25 mouse cellular contexts compared by ENCODE assay signal in the genomic region with DNA sequence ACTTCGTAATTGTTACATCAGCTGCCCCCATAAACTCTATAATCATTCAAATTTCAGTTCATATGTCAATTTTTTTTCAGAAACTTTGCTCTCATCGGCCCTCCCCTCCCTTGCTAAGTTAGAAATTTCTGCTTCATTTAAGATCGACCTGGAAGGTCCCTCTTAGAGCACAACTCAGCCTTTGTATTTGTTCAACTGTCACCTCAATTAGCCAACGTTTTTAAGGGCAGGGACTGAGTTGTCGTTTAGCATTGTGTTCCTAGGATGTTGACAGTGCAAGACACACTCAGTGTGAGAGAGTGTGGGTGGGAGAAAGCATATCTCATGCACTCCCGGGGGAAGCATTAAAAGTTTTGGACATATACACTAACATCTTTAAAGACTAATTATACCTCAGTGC. TPM values are rescaled to one million over a fixed set of nuclear protein-coding genes. Genes with fewer than 3 reads are reported as not detected.
DNase-seq lines count a peak whose midpoint lies in the region; ATAC-seq and TF ChIP-seq lines count a peak whose summit lies in the region.
"Had no signal": no experiment of that assay in that cellular context is flagged by ENCODE, and none has a peak within 500 bp of the region (broad histone marks: within the 10 kb centered on the region; RNA-seq: fewer than 3 reads in every experiment).

No protein-coding gene starts in this region.

- no peak overlapping the region for H3K9ac ChIP-seq in midbrain, embryonic 11.5 days (ENCODE audit: low read length)
- H3K9ac ChIP-seq in midbrain, postnatal 0 days (replicated peaks; ENCODE audit: low read length, poor library complexity, severe bottlenecking): no peak overlapping the region
- H3K9ac ChIP-seq: embryonic facial prominence, embryonic 13.5 days; forebrain, embryonic 13.5 days; hindbrain, embryonic 12.5 days; hindbrain, embryonic 15.5 days had no signal

- WGBS in midbrain, embryonic 11.5 days: 53% methylated on average over 6 of the region's 6 CpGs
- WGBS in midbrain, postnatal 0 days: 39% methylated on average over 6 of the region's 6 CpGs
- 90% methylated on average over 6 of the region's 6 CpGs for WGBS in thymus, adult 2 months

- H3K4me2 ChIP-seq in midbrain, embryonic 11.5 days: no peak overlapping the region
- no peak overlapping the region for H3K4me2 ChIP-seq in midbrain, postnatal 0 days (ENCODE audit: low read depth, low read length, poor library complexity, severe bottlenecking)
- H3K4me2 ChIP-seq: embryonic facial prominence, embryonic 13.5 days; forebrain, embryonic 13.5 days; heart, embryonic 11.5 days; hindbrain, embryonic 12.5 days; hindbrain, embryonic 15.5 days had no signal

- no peak overlapping the region for H3K27ac ChIP-seq in midbrain, embryonic 11.5 days (ENCODE audit: low read depth, low read length)
- no peak overlapping the region for H3K27ac ChIP-seq in midbrain, postnatal 0 days (ENCODE audit: low read depth, low read length)
- H3K27ac ChIP-seq in thymus, adult 2 months (ENCODE audit: control insufficient read depth, insufficient read depth, low read length): no peak overlapping the region
- H3K27ac ChIP-seq: embryonic facial prominence, embryonic 13.5 days; forebrain, embryonic 10.5 days; forebrain, embryonic 13.5 days; gastrocnemius, adult 2 months; hindbrain, embryonic 12.5 days; hindbrain, embryonic 15.5 days had no signal

- no peak for ATAC-seq in midbrain, embryonic 11.5 days (ENCODE audit: low FRiP score)
- ATAC-seq in midbrain, postnatal 0 days (ENCODE audit: low FRiP score): no peak
- ATAC-seq: activated CD4-positive, CD25-positive, alpha-beta regulatory T cell, adult 4 months; forebrain, embryonic 13.5 days; forebrain, embryonic 16.5 days; intestine, postnatal 0 days had no signal

- no peak overlapping the region for H3K4me3 ChIP-seq in midbrain, embryonic 11.5 days (ENCODE audit: low read depth, low read length)
- no peak overlapping the region for H3K4me3 ChIP-seq in midbrain, postnatal 0 days (ENCODE audit: low read depth, low read length)
- H3K4me3 ChIP-seq in thymus, adult 2 months (ENCODE audit: control insufficient read depth, insufficient read depth, low read length): no peak overlapping the region
- H3K4me3 ChIP-seq: embryonic facial prominence, embryonic 13.5 days; forebrain, embryonic 10.5 days; forebrain, embryonic 13.5 days; gastrocnemius, adult 2 months; hindbrain, embryonic 12.5 days; hindbrain, embryonic 15.5 days had no signal

- peak; percentile 32 for DNase-seq in embryo, embryonic 10 days (ENCODE audit: low spot score)
- DNase-seq in embryo, embryonic 11 days: no peak
- DNase-seq in midbrain, embryonic 11.5 days (ENCODE audit: low spot score, missing footprints): peak; percentile 77
- DNase-seq in midbrain, postnatal 0 days (ENCODE audit: low spot score): no peak
- peak; percentile 92 for DNase-seq in retina, embryonic 14.5 days (ENCODE audit: low spot score)
- no peak for DNase-seq in thymus, adult 2 months
- DNase-seq in right cerebral cortex, postnatal 36 days (ENCODE audit: low spot score in 2 of 2): no peak
- DNase-seq: adrenal gland, adult 8-10 months; adrenal gland, postnatal 36 days; B cell, adult 2 months; cerebellum, adult 11-12 months; cerebellum, adult 8-10 months; cerebellum, postnatal 14 days; gastrocnemius, adult 2 months; gastrocnemius, postnatal 14 days; heart, adult 11 months had no signal

- no peaks in the 10 kb centered on the region for H3K36me3 ChIP-seq in midbrain, embryonic 11.5 days (ENCODE audit: control insufficient read depth, insufficient read depth, low read length)
- no peaks in the 10 kb centered on the region for H3K36me3 ChIP-seq in midbrain, postnatal 0 days (ENCODE audit: insufficient read depth, low read length)
- no peaks in the 10 kb centered on the region for H3K36me3 ChIP-seq in thymus, adult 2 months (ENCODE audit: control insufficient read depth, insufficient read depth, low read length)
- H3K36me3 ChIP-seq: embryonic facial prominence, embryonic 13.5 days; forebrain, embryonic 10.5 days; hindbrain, embryonic 12.5 days; hindbrain, embryonic 15.5 days had no signal

- no peaks in the 10 kb centered on the region for H3K9me3 ChIP-seq in midbrain, embryonic 11.5 days (ENCODE audit: control insufficient read depth, low read length)
- H3K9me3 ChIP-seq in midbrain, postnatal 0 days (ENCODE audit: low read length): no peaks in the 10 kb centered on the region
- H3K9me3 ChIP-seq: embryonic facial prominence, embryonic 13.5 days; forebrain, embryonic 10.5 days; forebrain, embryonic 13.5 days; hindbrain, embryonic 12.5 days; hindbrain, embryonic 15.5 days had no signal

- no peak for TF ChIP-seq CTCF in midbrain, postnatal 0 days (IDR thresholded peaks at IDR 0.05)
- no peak for TF ChIP-seq CTCF in thymus, adult 2 months (IDR thresholded peaks at IDR 0.05; ENCODE audit: borderline replicate concordance, control insufficient read depth, extremely low read depth, insufficient read depth, low read length, poor library complexity)

- no peaks in the 10 kb centered on the region for H3K27me3 ChIP-seq in midbrain, embryonic 11.5 days (ENCODE audit: control insufficient read depth, insufficient read depth, low read length)
- no peaks in the 10 kb centered on the region for H3K27me3 ChIP-seq in midbrain, postnatal 0 days (ENCODE audit: insufficient read depth, low read length)
- no peaks in the 10 kb centered on the region for H3K27me3 ChIP-seq in thymus, adult 2 months (ENCODE audit: control insufficient read depth, insufficient read depth, low read length)
- H3K27me3 ChIP-seq: embryonic facial prominence, embryonic 13.5 days; hindbrain, embryonic 12.5 days; hindbrain, embryonic 15.5 days had no signal

- peaks cover 4% of the 10 kb centered on the region; the same call in 1 of the 2 replicates for H3K4me1 ChIP-seq in midbrain, embryonic 11.5 days (ENCODE audit: control insufficient read depth, insufficient read depth, low read length)
- H3K4me1 ChIP-seq in midbrain, postnatal 0 days (ENCODE audit: insufficient read depth, low read length): no peaks in the 10 kb centered on the region
- 0 out of 2 replicates have a peak, but pooled peaks cover 2% of the 10 kb centered on the region for H3K4me1 ChIP-seq in thymus, adult 2 months (replicated peaks; ENCODE audit: control insufficient read depth, insufficient read depth, low read length)

- no peak for TF ChIP-seq POLR2A in thymus, adult 2 months (IDR thresholded peaks at IDR 0.05; ENCODE audit: control insufficient read depth, extremely low read depth, insufficient read depth, low read length, poor library complexity)

RNA-seq across cellular contexts. Expression of a gene that starts 3.6 kb away (rescaled TPM):
- 16.7 and 16.9 TPM in 2 replicates for polyA plus RNA-seq in midbrain, embryonic 11.5 days (2014; fragmentation: Nextera tagmentation; extraction: Ambion mirVana)
- total RNA-seq in midbrain, postnatal 0 days (2014; rRNA removed): 6.2 and 8.0 TPM in 2 replicates
- 4.7 and 5.2 TPM in 2 replicates for polyA plus RNA-seq in midbrain, postnatal 0 days (2015; fragmentation: Nextera tagmentation; extraction: Ambion mirVana)
- 8.4 and 9.1 TPM in 2 replicates for polyA plus RNA-seq in thymus, adult 2 months (2012; rRNA removed)

Comparison
In these comparisons a context has a peak if more than half of its experiments do, and no peak if none do; other contexts are left out.
1. DNase-seq: peak in embryo, embryonic 10 days (single experiment), midbrain, embryonic 11.5 days (single experiment) and retina, embryonic 14.5 days (single experiment); none in embryo, embryonic 11 days (single experiment), midbrain, postnatal 0 days (single experiment), thymus, adult 2 months (single experiment) and right cerebral cortex, postnatal 36 days (0 of 2).